Mouse (Mus musculus) liver, embryonic 16.5 days (tissue): ENCODE data around the gene Rnf128. TPM values are rescaled to one million over a fixed set of nuclear protein-coding genes. Genes with fewer than 3 reads are reported as not detected.
A peak's percentile ranks its signal among the peaks of the same experiment; 100 is the strongest.
"Not testable (repeated sequence)": the region's sequence is repeated elsewhere in the genome, so short reads cannot be mapped to it uniquely, and the experiment has no call there.

Source experiments
- ATAC-seq: fragments of 200-750 bp; cut with Nextera tagmentation; 2 replicates; pipeline ENCODE4 v1.8.0; 2017; ENCODE audit warnings: low read depth, mild to moderate bottlenecking, moderate number of reproducible peaks, moderate library complexity
- H3K27ac ChIP-seq: fragments of 300-500 bp; sonication (generic); 2 replicates; pipeline ENCODE4 v1.5.1; 2014; ENCODE audit warnings: mild to moderate bottlenecking, low read length
- H3K27me3 ChIP-seq: fragments of 300-500 bp; sonication (generic); 2 replicates; pipeline ENCODE4 v1.6.1; 2014; ENCODE audit warnings: low read depth, low read length, mixed read lengths; ENCODE audit not compliant: control insufficient read depth, insufficient read depth
- H3K36me3 ChIP-seq: fragments of 300-500 bp; sonication (generic); 2 replicates; pipeline ENCODE4 v1.6.1; 2014; ENCODE audit warnings: mild to moderate bottlenecking; ENCODE audit not compliant: control insufficient read depth, insufficient read depth
- H3K4me1 ChIP-seq: fragments of 300-500 bp; sonication (generic); 2 replicates; pipeline ENCODE4 v1.6.1; 2014; ENCODE audit warnings: low read depth, low read length, mixed read lengths; ENCODE audit not compliant: control insufficient read depth
- H3K4me2 ChIP-seq: fragments of 300-500 bp; sonication (generic); 2 replicates; pipeline ENCODE4 v1.6.1; 2014; ENCODE audit warnings: low read depth, low read length, mixed read lengths
- H3K4me3 ChIP-seq: fragments of 300-500 bp; sonication (generic); 2 replicates; pipeline ENCODE4 v1.5.1; 2014; ENCODE audit warnings: low read depth, mild to moderate bottlenecking, low read length
- H3K9ac ChIP-seq: fragments of 300-500 bp; sonication (generic); 2 replicates; pipeline ENCODE4 v1.6.1; 2014; ENCODE audit warnings: low read depth, low read length
- H3K9me3 ChIP-seq: fragments of 300-500 bp; sonication (generic); replicated peaks from 2 replicates; pipeline ENCODE4 v1.6.1; 2016; ENCODE audit warnings: low read length; ENCODE audit not compliant: control insufficient read depth
- WGBS: fragments of 180-500 bp; shearing (Covaris S2); extraction: QIAGEN DNeasy Blood & Tissue Kit; methylation state at CpG from one replicate; pipeline ENCODE4 v1.1.7; 2014; ENCODE audit not compliant: insufficient replicate concordance; 5-methylcytosine and 5-hydroxymethylcytosine counted together
- polyA plus RNA-seq: library from polyadenylated mRNA; unstranded; fragments of >200 nt; fragmentation: Nextera tagmentation; extraction: Ambion mirVana; gene quantifications from 2 replicates; pipeline ENCODE4 v1.2.1, GENCODE M21; 2015

Rnf128 gene
- polyA plus RNA-seq, 1 experiment from 2014 or later, result 74.7 TPM

DNA sequence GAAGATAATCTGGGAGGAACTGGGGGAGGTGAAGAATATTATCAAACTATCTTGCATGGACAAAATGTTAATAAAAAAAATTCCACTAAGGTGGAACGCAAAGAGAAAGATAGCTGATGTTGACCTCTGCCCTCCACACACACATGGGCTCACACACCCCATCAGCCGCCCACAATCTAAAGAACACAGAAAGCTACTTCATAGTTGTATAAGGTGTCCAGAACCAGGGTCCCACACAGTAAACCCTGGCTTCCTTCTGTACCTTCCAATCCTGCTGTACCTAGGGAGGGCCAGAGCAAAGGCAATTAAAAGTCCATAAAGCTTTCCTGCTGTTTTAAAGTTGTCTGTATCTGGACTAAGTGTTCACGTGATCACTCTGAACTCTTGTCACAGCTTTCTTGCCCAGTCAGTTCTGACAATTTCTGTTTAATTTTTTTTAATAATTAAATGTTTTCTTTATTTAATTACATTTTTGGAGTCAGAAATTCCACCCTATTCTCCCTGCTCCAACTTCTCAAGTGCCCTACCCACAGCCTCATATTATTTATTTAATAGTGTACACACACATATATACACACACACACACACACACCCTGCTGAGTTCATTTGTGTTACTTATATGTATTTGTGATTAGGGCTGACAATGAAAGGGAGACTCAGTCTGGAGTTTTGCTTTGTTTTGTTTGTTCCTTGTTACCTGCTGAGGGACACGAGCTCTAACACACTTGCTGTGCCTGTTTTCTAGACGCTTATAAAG, 25.3 kb upstream of the Rnf128 start:
- ATAC-seq, result no peak
- no peaks in the 10 kb centered on the region for H3K27me3 ChIP-seq
- no peaks in the 10 kb centered on the region for H3K4me1 ChIP-seq
- H3K9me3 ChIP-seq, result no peaks in the 10 kb centered on the region
- no peak overlapping the region for H3K4me2 ChIP-seq
- WGBS, result 61% methylated on average over 5 of the region's 5 CpGs
- no peak overlapping the region for H3K4me3 ChIP-seq
- H3K27ac ChIP-seq, result no peak overlapping the region
- H3K36me3 ChIP-seq, result no peaks in the 10 kb centered on the region
- H3K9ac ChIP-seq, result no peak overlapping the region

DNA sequence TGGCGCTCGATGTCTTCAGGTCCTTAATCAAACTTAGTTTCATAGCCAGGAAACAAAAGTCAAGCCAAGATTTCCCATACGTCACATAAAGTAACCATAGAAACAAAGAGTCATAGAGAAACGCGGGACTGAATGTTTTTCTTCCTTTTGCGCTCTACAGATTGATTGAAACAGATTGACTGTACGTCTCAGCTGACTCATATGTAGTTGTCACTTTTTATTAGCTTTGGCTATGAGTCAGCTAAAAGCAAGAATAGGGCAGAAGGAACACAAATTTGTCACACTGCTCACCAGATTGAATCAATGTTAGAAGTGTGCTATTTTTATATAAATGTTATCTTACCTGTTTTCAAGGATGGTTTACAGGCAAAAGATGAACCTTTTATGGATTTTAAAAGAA, 19.4 kb upstream of the Rnf128 start:
- no peak overlapping the region for H3K4me3 ChIP-seq
- H3K36me3 ChIP-seq, result no peaks in the 10 kb centered on the region
- no peak overlapping the region for H3K9ac ChIP-seq
- H3K4me1 ChIP-seq, result no peaks in the 10 kb centered on the region
- 71% methylated on average over 7 of the region's 7 CpGs for WGBS
- no peak overlapping the region for H3K27ac ChIP-seq
- ATAC-seq, result no peak
- H3K9me3 ChIP-seq, result no peaks in the 10 kb centered on the region
- H3K27me3 ChIP-seq, result no peaks in the 10 kb centered on the region
- H3K4me2 ChIP-seq, result no peak overlapping the region

DNA sequence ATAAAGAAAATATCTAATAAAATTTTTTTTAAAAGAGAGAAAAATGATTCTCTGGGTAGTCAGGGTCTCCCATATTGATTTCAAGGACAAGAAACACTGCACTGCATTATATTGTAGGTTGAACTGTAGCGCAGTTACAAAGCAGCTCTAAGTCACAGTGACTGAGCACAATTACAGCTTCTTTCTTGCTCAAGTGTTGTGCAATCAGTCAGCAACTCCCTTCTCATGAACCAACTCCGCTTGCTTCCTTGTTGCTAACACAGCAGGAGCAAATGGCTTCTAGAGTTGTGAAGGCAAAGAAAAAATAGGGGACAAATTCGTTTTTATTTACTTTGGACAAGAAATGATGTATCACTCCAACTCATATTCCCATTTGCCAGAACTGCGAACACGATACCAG, 12.7 kb upstream of the Rnf128 start:
- Histone ChIP-seq H3K27ac (no peak overlapping the region), H3K27me3 (no peaks in the 10 kb centered on the region), H3K36me3 (no peaks in the 10 kb centered on the region), H3K9me3 (no peaks in the 10 kb centered on the region), H3K4me3 (no peak overlapping the region), H3K9ac (no peak overlapping the region), H3K4me2 (no peak overlapping the region), H3K4me1 (no peaks in the 10 kb centered on the region)
- 67% methylated on average over 5 of the region's 5 CpGs for WGBS
- ATAC-seq, result no peak

GRCm38 (mm10) chrX:139552090-139552489, 11.0 kb upstream of the Rnf128 start:
- Histone ChIP-seq H3K9ac (no peak overlapping the region), H3K9me3 (no peaks in the 10 kb centered on the region), H3K4me1 (no peaks in the 10 kb centered on the region), H3K27me3 (no peaks in the 10 kb centered on the region), H3K4me2 (no peak overlapping the region), H3K27ac (no peak overlapping the region), H3K4me3 (no peak overlapping the region), H3K36me3 (no peaks in the 10 kb centered on the region)
- WGBS, result 64% methylated on average over 2 of the region's 2 CpGs
- no peak for ATAC-seq

- Histone ChIP-seq H3K27me3 (no peaks in the 10 kb centered on the region), H3K9ac (no peak overlapping the region), H3K36me3 (no peaks in the 10 kb centered on the region), H3K27ac (no peak overlapping the region), H3K9me3 (no peaks in the 10 kb centered on the region), H3K4me3 (no peak overlapping the region), H3K4me2 (no peak overlapping the region), H3K4me1 (no peaks in the 10 kb centered on the region; the same call in 1 of the 2 replicates)
- peak; percentile 78 for ATAC-seq
- 51% methylated on average over 5 of the region's 5 CpGs for WGBS
These were observed 726 bp upstream of the Rnf128 start for GRCm38 (mm10) chrX:139562255-139562924.

DNA sequence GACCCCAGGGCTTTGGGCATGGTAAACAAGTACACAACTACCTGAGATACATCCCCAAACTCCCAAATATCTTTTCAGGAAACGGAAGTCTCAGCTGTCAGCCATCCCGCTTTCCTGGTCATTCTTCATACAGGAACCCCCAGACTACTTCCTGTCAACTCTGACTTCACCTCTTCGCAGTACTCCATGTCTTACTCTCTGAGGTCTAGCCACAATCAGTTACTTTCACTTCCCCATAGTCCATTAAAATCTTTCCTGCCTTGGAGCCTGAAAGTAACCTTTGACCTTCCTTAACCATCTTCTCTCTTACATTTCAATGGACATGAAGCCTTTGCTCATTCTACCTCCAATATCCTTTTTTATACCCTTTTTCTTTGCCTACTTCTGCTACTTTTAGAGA, 6.9 kb downstream of the Rnf128 start:
- Histone ChIP-seq H3K4me1 (no peaks in the 10 kb centered on the region), H3K4me3 (no peak overlapping the region), H3K36me3 (no peaks in the 10 kb centered on the region), H3K27ac (no peak overlapping the region), H3K9ac (no peak overlapping the region), H3K27me3 (no peaks in the 10 kb centered on the region), H3K9me3 (no peaks in the 10 kb centered on the region), H3K4me2 (no peak overlapping the region)
- 58% methylated on average over 3 of the region's 3 CpGs for WGBS
- ATAC-seq, result no peak

GRCm38 (mm10) chrX:139578649-139579278, 15.6 kb downstream of the Rnf128 start:
- Histone ChIP-seq H3K27ac (no peak overlapping the region), H3K4me2 (no peak overlapping the region), H3K4me3 (no peak overlapping the region), H3K36me3 (no peaks in the 10 kb centered on the region), H3K4me1 (no peaks in the 10 kb centered on the region), H3K9ac (no peak overlapping the region), H3K27me3 (no peaks in the 10 kb centered on the region), H3K9me3 (no peaks in the 10 kb centered on the region)
- ATAC-seq, result no peak
- 63% methylated on average over 6 of the region's 6 CpGs for WGBS

GRCm38 (mm10) chrX:139583616-139584015, 20.5 kb downstream of the Rnf128 start:
- Histone ChIP-seq H3K4me2 (no peak overlapping the region), H3K9me3 (no peaks in the 10 kb centered on the region), H3K9ac (no peak overlapping the region), H3K27me3 (no peaks in the 10 kb centered on the region), H3K36me3 (no peaks in the 10 kb centered on the region), H3K4me3 (no peak overlapping the region), H3K4me1 (no peaks in the 10 kb centered on the region), H3K27ac (no peak overlapping the region)
- ATAC-seq, result no peak
- WGBS, result 46% methylated on average over 4 of the region's 4 CpGs

DNA sequence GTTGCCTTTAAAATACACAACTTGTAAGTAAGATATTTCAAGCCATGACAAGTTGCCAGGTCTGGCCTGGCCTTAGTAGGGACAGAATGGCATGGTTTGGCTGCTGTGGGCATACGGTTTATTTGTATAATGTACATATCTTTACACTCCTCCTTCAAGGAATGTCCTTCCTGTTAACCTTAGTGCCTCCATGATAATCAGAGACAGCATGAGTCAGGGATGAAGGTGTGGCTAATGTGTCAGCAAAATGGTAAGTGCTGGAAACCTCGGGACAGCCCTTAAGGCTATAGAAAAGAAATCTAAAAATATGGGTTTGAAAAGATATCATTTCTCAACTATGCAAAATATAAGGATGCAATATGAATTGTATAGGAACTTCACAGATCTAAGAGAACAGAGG, 23.6 kb downstream of the Rnf128 start:
- not testable (repeated sequence) for H3K4me1 ChIP-seq, H3K27ac ChIP-seq, H3K9ac ChIP-seq, H3K4me3 ChIP-seq, H3K4me2 ChIP-seq, ATAC-seq, H3K9me3 ChIP-seq, H3K27me3 ChIP-seq, H3K36me3 ChIP-seq
- 54% methylated on average over 2 of the region's 2 CpGs for WGBS
